ENCODE assay signal across 7 mouse cellular contexts in genomic region chr19:34526321-34526923, GRCm38 (mm10). TPM values are rescaled to one million over a fixed set of nuclear protein-coding genes. Genes with fewer than 3 reads are reported as not detected.
DNase-seq lines count a peak whose midpoint lies in the region; ATAC-seq and TF ChIP-seq lines count a peak whose summit lies in the region.

No protein-coding gene starts in this region.

- WGBS in forebrain, embryonic 11.5 days = 43% methylated on average over 11 of the region's 11 CpGs
- 11% methylated on average over 11 of the region's 11 CpGs for WGBS in kidney, adult 2 months

- peak; percentile 41 for DNase-seq in CD4-positive helper T cell, adult 2 months (ENCODE audit: low read depth, low spot score)
- no peak for DNase-seq in forebrain, embryonic 11.5 days (ENCODE audit: low spot score)
- DNase-seq in kidney, adult 2 months = peak; percentile 62
- peak; percentile 71 for DNase-seq in thymus, postnatal 4 days
- no peak for DNase-seq in urinary bladder, adult 2 months (ENCODE audit: low spot score)

- H3K36me3 ChIP-seq in ES-Bruce4 (ENCODE audit: control insufficient read depth, insufficient read depth, low read length, poor library complexity, severe bottlenecking) = no peaks in the 10 kb centered on the region
- no peaks in the 10 kb centered on the region for H3K36me3 ChIP-seq in forebrain, embryonic 11.5 days (ENCODE audit: control insufficient read depth, insufficient read depth, low read length)
- no peaks in the 10 kb centered on the region; the same call in 1 of the 2 replicates for H3K36me3 ChIP-seq in kidney, adult 2 months (ENCODE audit: control insufficient read depth, insufficient read depth, low read length)

- peak overlapping the region; percentile 61 for H3K4me2 ChIP-seq in forebrain, embryonic 11.5 days (ENCODE audit: low read depth, low read length, severe bottlenecking)

- peak; percentile 9; the same call in 1 of the 2 replicates for ATAC-seq in forebrain, embryonic 11.5 days (replicated peaks; ENCODE audit: low FRiP score)
- peak; percentile 72 for ATAC-seq in megakaryocyte-erythroid progenitor cell, adult 5-6 weeks (replicated peaks; ENCODE audit: low FRiP score, low TSS enrichment, poor library complexity, severe bottlenecking)

- peaks cover 2% of the 10 kb centered on the region for H3K4me1 ChIP-seq in ES-Bruce4 (ENCODE audit: control insufficient read depth, insufficient read depth, low read length)
- peaks cover 2% of the 10 kb centered on the region; the same call in 1 of the 2 replicates for H3K4me1 ChIP-seq in forebrain, embryonic 11.5 days (replicated peaks; ENCODE audit: control insufficient read depth, insufficient read depth, low read length)
- peaks cover 5% of the 10 kb centered on the region; the same call in 1 of the 2 replicates for H3K4me1 ChIP-seq in kidney, adult 2 months (ENCODE audit: control insufficient read depth, insufficient read depth, low read length)

- no peaks in the 10 kb centered on the region for H3K9me3 ChIP-seq in ES-Bruce4 (replicated peaks; ENCODE audit: control insufficient read depth, insufficient read depth, low read length, poor library complexity, severe bottlenecking)
- no peaks in the 10 kb centered on the region for H3K9me3 ChIP-seq in forebrain, embryonic 11.5 days (ENCODE audit: control insufficient read depth, low read length)

- H3K4me3 ChIP-seq in ES-Bruce4 (ENCODE audit: low read depth, low read length) = peak overlapping the region; percentile 62
- H3K4me3 ChIP-seq in forebrain, embryonic 11.5 days (ENCODE audit: low read depth, low read length) = peak overlapping the region; percentile 60
- peak overlapping the region; percentile 83 for H3K4me3 ChIP-seq in kidney, adult 2 months (ENCODE audit: insufficient read depth, low read depth, low read length)

- TF ChIP-seq CTCF in ES-Bruce4 (IDR thresholded peaks at IDR 0.05; ENCODE audit: low read depth, low read length) = no peak
- no peak for TF ChIP-seq CTCF in kidney, adult 2 months (conservative IDR thresholded peaks at IDR 0.05; ENCODE audit: insufficient read depth, insufficient read length, low read depth, low read length)

- no peak overlapping the region for H3K27ac ChIP-seq in ES-Bruce4 (ENCODE audit: insufficient read depth, low read length)
- no peak overlapping the region for H3K27ac ChIP-seq in forebrain, embryonic 11.5 days (ENCODE audit: low read depth, low read length)
- peak overlapping the region; percentile 84 for H3K27ac ChIP-seq in kidney, adult 2 months (ENCODE audit: insufficient read depth, low read depth, low read length)

- H3K27me3 ChIP-seq in ES-Bruce4 (ENCODE audit: control insufficient read depth, insufficient read depth, low read length, poor library complexity, severe bottlenecking) = no peaks in the 10 kb centered on the region
- no peaks in the 10 kb centered on the region for H3K27me3 ChIP-seq in forebrain, embryonic 11.5 days (ENCODE audit: control insufficient read depth, insufficient read depth, low read length)
- no peaks in the 10 kb centered on the region for H3K27me3 ChIP-seq in kidney, adult 2 months (replicated peaks; ENCODE audit: control insufficient read depth, insufficient read depth, low read length)

- no peak for TF ChIP-seq EP300 in ES-Bruce4 (IDR thresholded peaks at IDR 0.05; ENCODE audit: insufficient read depth, low read depth, low read length)

- no peak for TF ChIP-seq POLR2A in ES-Bruce4 (IDR thresholded peaks at IDR 0.05; ENCODE audit: insufficient read depth, low read length)
- no peak for TF ChIP-seq POLR2A in kidney, adult 2 months (IDR thresholded peaks at IDR 0.05; ENCODE audit: low read depth, low read length)

- no peak overlapping the region for H3K9ac ChIP-seq in ES-Bruce4 (ENCODE audit: low read depth, poor library complexity, severe bottlenecking)
- peak overlapping the region; percentile 58 for H3K9ac ChIP-seq in forebrain, embryonic 11.5 days (ENCODE audit: low read length)

RNA-seq across cellular contexts. Expression of gene Lipa, which starts 0.9 kb away (rescaled TPM):
- polyA plus RNA-seq in ES-Bruce4 (2011; ENCODE audit: insufficient read depth, insufficient read length, low read depth, missing spikeins) = 14.5 and 20.7 TPM in 2 replicates
- 20.9 and 21.5 TPM in 2 replicates for polyA plus RNA-seq in forebrain, embryonic 11.5 days (2014; fragmentation: Nextera tagmentation; extraction: Ambion mirVana)
- polyA plus RNA-seq in kidney, adult 2 months (2012; rRNA removed) = 210 and 240 TPM in 2 replicates
- total RNA-seq in megakaryocyte-erythroid progenitor cell, adult 5-6 weeks (2014; fragmentation: Nextera tagmentation) = 31.6 and 38.3 TPM in 2 replicates
- 26.1 and 28.3 TPM in 2 replicates for total RNA-seq in megakaryocyte-erythroid progenitor cell, adult 5-6 weeks (2017)
- polyA plus RNA-seq in urinary bladder, adult 2 months (2012; rRNA removed) = 34.7 and 34.8 TPM in 2 replicates

RNA-seq across cellular contexts. Expression of gene Ifit2, which starts 24.1 kb away (rescaled TPM):
- 1.9 and 3.2 TPM in 2 replicates for polyA plus RNA-seq in ES-Bruce4 (2011; ENCODE audit: insufficient read depth, insufficient read length, low read depth, missing spikeins)
- polyA plus RNA-seq in forebrain, embryonic 11.5 days (2014; fragmentation: Nextera tagmentation; extraction: Ambion mirVana) = 4.9 and 6.4 TPM in 2 replicates
- 3.4 and 4.0 TPM in 2 replicates for polyA plus RNA-seq in kidney, adult 2 months (2012; rRNA removed)
- total RNA-seq in megakaryocyte-erythroid progenitor cell, adult 5-6 weeks (2014; fragmentation: Nextera tagmentation) = 7.1 and 7.6 TPM in 2 replicates
- total RNA-seq in megakaryocyte-erythroid progenitor cell, adult 5-6 weeks (2017) = 13.4 and 15.4 TPM in 2 replicates
- 7.8 and 8.4 TPM in 2 replicates for polyA plus RNA-seq in urinary bladder, adult 2 months (2012; rRNA removed)

RNA-seq across cellular contexts. Expression of gene Ch25h, which starts 51.5 kb away (rescaled TPM):
- polyA plus RNA-seq in ES-Bruce4 (2011; ENCODE audit: insufficient read depth, insufficient read length, low read depth, missing spikeins) = not detected in 2 replicates
- 0.45 and 0.75 TPM in 2 replicates for polyA plus RNA-seq in forebrain, embryonic 11.5 days (2014; fragmentation: Nextera tagmentation; extraction: Ambion mirVana)
- 7.8 and 11.3 TPM in 2 replicates for polyA plus RNA-seq in kidney, adult 2 months (2012; rRNA removed)
- total RNA-seq in megakaryocyte-erythroid progenitor cell, adult 5-6 weeks (2014; fragmentation: Nextera tagmentation) = not detected in 2 replicates
- not detected in 2 replicates for total RNA-seq in megakaryocyte-erythroid progenitor cell, adult 5-6 weeks (2017)
- polyA plus RNA-seq in urinary bladder, adult 2 months (2012; rRNA removed) = 6.3 and 6.7 TPM in 2 replicates

RNA-seq across cellular contexts. Expression of gene Ifit3, which starts 56.9 kb away (rescaled TPM):
- 3.0 and 4.9 TPM in 2 replicates for polyA plus RNA-seq in ES-Bruce4 (2011; ENCODE audit: insufficient read depth, insufficient read length, low read depth, missing spikeins)
- 0.25 and 0.52 TPM in 2 replicates for polyA plus RNA-seq in forebrain, embryonic 11.5 days (2014; fragmentation: Nextera tagmentation; extraction: Ambion mirVana)
- 11.5 and 16.8 TPM in 2 replicates for polyA plus RNA-seq in kidney, adult 2 months (2012; rRNA removed)
- total RNA-seq in megakaryocyte-erythroid progenitor cell, adult 5-6 weeks (2014; fragmentation: Nextera tagmentation) = not detected in 2 replicates
- total RNA-seq in megakaryocyte-erythroid progenitor cell, adult 5-6 weeks (2017) = 0.69 and 1.2 TPM in 2 replicates
- polyA plus RNA-seq in urinary bladder, adult 2 months (2012; rRNA removed) = 29.5 and 44.7 TPM in 2 replicates

Comparison
In these comparisons a context has a peak if more than half of its experiments do, and no peak if none do; other contexts are left out.
1. DNase-seq: peak in CD4-positive helper T cell, adult 2 months (single experiment), kidney, adult 2 months (single experiment) and thymus, postnatal 4 days (single experiment); none in forebrain, embryonic 11.5 days (single experiment) and urinary bladder, adult 2 months (single experiment).
2. Peak in every context shown above with its lines, with median percentiles within 50 percentile points of each other: H3K4me3 ChIP-seq.